Mouse (Mus musculus): ENCODE measurements around the gene Map2k7. TPM values are rescaled to one million over a fixed set of nuclear protein-coding genes. Genes with fewer than 3 reads are reported as not detected.
A peak's percentile ranks its signal among the peaks of the same experiment; 100 is the strongest.

Map2k7 gene
- total RNA-seq, 1 experiment from 2014 or later, result 51.6 TPM

GRCm38 (mm10) chr8:4216791-4217621 lies 21.5 kb upstream of the Map2k7 start, which contains the start of gene Prr36:
TSS of gene Prr36 (minus strand) at chr8:4217459.
- no peak for ATAC-seq (replicated peaks in 1 of 2; ENCODE audit: insufficient read depth in 1 of 2, low FRiP score in 2 of 2, low TSS enrichment in 1 of 2, low read depth in 1 of 2, poor library complexity in 2 of 2, severe bottlenecking in 2 of 2)

- ATAC-seq (replicated peaks in 1 of 2; ENCODE audit: insufficient read depth in 1 of 2, low FRiP score in 2 of 2, low TSS enrichment in 1 of 2, low read depth in 1 of 2, poor library complexity in 2 of 2, severe bottlenecking in 2 of 2), result no peak
Measured at GRCm38 (mm10) chr8:4219617-4220016, 18.9 kb upstream of the Map2k7 start.

GRCm38 (mm10) chr8:4222059-4222458 lies 16.5 kb upstream of the Map2k7 start:
- ATAC-seq (replicated peaks in 1 of 2; ENCODE audit: insufficient read depth in 1 of 2, low FRiP score in 2 of 2, low TSS enrichment in 1 of 2, low read depth in 1 of 2, poor library complexity in 2 of 2, severe bottlenecking in 2 of 2), result no peak

GRCm38 (mm10) chr8:4226323-4226722 lies 12.2 kb upstream of the Map2k7 start:
- peak; percentile 27 to 42; a peak in 1 of 4 replicates for ATAC-seq (replicated peaks in 1 of 2; ENCODE audit: insufficient read depth in 1 of 2, low FRiP score in 2 of 2, low TSS enrichment in 1 of 2, low read depth in 1 of 2, poor library complexity in 2 of 2, severe bottlenecking in 2 of 2)

- ATAC-seq (replicated peaks in 1 of 2; ENCODE audit: insufficient read depth in 1 of 2, low FRiP score in 2 of 2, low TSS enrichment in 1 of 2, low read depth in 1 of 2, poor library complexity in 2 of 2, severe bottlenecking in 2 of 2), result peak; percentile 40 to 59; a peak in 3 of 4 replicates
Measured at GRCm38 (mm10) chr8:4226739-4227347, 11.7 kb upstream of the Map2k7 start, which contains the start of gene Lrrc8e. TSS of gene Lrrc8e (plus strand) at chr8:4226827.

GRCm38 (mm10) chr8:4227919-4228318 lies 10.6 kb upstream of the Map2k7 start:
- ATAC-seq (replicated peaks in 1 of 2; ENCODE audit: insufficient read depth in 1 of 2, low FRiP score in 2 of 2, low TSS enrichment in 1 of 2, low read depth in 1 of 2, poor library complexity in 2 of 2, severe bottlenecking in 2 of 2), result no peak

- ATAC-seq (replicated peaks in 1 of 2; ENCODE audit: insufficient read depth in 1 of 2, low FRiP score in 2 of 2, low TSS enrichment in 1 of 2, low read depth in 1 of 2, poor library complexity in 2 of 2, severe bottlenecking in 2 of 2), result no peak
Measured at GRCm38 (mm10) chr8:4229784-4230183, 8.8 kb upstream of the Map2k7 start.

GRCm38 (mm10) chr8:4230612-4231351 lies 7.8 kb upstream of the Map2k7 start:
- no peak for ATAC-seq (replicated peaks in 1 of 2; ENCODE audit: insufficient read depth in 1 of 2, low FRiP score in 2 of 2, low TSS enrichment in 1 of 2, low read depth in 1 of 2, poor library complexity in 2 of 2, severe bottlenecking in 2 of 2)

- peak in 1 of 2 experiments; percentile 0; a peak in 1 of 4 replicates for ATAC-seq (replicated peaks in 1 of 2; ENCODE audit: insufficient read depth in 1 of 2, low FRiP score in 2 of 2, low TSS enrichment in 1 of 2, low read depth in 1 of 2, poor library complexity in 2 of 2, severe bottlenecking in 2 of 2)
Measured at GRCm38 (mm10) chr8:4237814-4238433, 616 bp upstream of the Map2k7 start.

- peak in 1 of 2 experiments; percentile 8; a peak in 1 of 4 replicates for ATAC-seq (replicated peaks in 1 of 2; ENCODE audit: insufficient read depth in 1 of 2, low FRiP score in 2 of 2, low TSS enrichment in 1 of 2, low read depth in 1 of 2, poor library complexity in 2 of 2, severe bottlenecking in 2 of 2)
Measured at GRCm38 (mm10) chr8:4239193-4239890, 802 bp downstream of the Map2k7 start.

- ATAC-seq (replicated peaks in 1 of 2; ENCODE audit: insufficient read depth in 1 of 2, low FRiP score in 2 of 2, low TSS enrichment in 1 of 2, low read depth in 1 of 2, poor library complexity in 2 of 2, severe bottlenecking in 2 of 2), result no peak
Measured at GRCm38 (mm10) chr8:4245061-4245460, 6.5 kb downstream of the Map2k7 start.

- no peak for ATAC-seq (replicated peaks in 1 of 2; ENCODE audit: insufficient read depth in 1 of 2, low FRiP score in 2 of 2, low TSS enrichment in 1 of 2, low read depth in 1 of 2, poor library complexity in 2 of 2, severe bottlenecking in 2 of 2)
Measured at GRCm38 (mm10) chr8:4245737-4246136, 7.2 kb downstream of the Map2k7 start.

- no peak for ATAC-seq (replicated peaks in 1 of 2; ENCODE audit: insufficient read depth in 1 of 2, low FRiP score in 2 of 2, low TSS enrichment in 1 of 2, low read depth in 1 of 2, poor library complexity in 2 of 2, severe bottlenecking in 2 of 2)
Measured at GRCm38 (mm10) chr8:4247241-4247640, 8.7 kb downstream of the Map2k7 start.

GRCm38 (mm10) chr8:4247951-4248540 lies 9.5 kb downstream of the Map2k7 start, which contains the start of gene Tgfbr3l:
TSS of gene Tgfbr3l (plus strand) at chr8:4248214.
- no peak for ATAC-seq (replicated peaks in 1 of 2; ENCODE audit: insufficient read depth in 1 of 2, low FRiP score in 2 of 2, low TSS enrichment in 1 of 2, low read depth in 1 of 2, poor library complexity in 2 of 2, severe bottlenecking in 2 of 2)

- no peak for ATAC-seq (replicated peaks in 1 of 2; ENCODE audit: insufficient read depth in 1 of 2, low FRiP score in 2 of 2, low TSS enrichment in 1 of 2, low read depth in 1 of 2, poor library complexity in 2 of 2, severe bottlenecking in 2 of 2)
Measured at GRCm38 (mm10) chr8:4249213-4249612, 10.7 kb downstream of the Map2k7 start.

GRCm38 (mm10) chr8:4250306-4250970 lies 11.9 kb downstream of the Map2k7 start:
- ATAC-seq (replicated peaks in 1 of 2; ENCODE audit: insufficient read depth in 1 of 2, low FRiP score in 2 of 2, low TSS enrichment in 1 of 2, low read depth in 1 of 2, poor library complexity in 2 of 2, severe bottlenecking in 2 of 2), result peak; percentile 68 to 80

Data from hematopoietic stem cell, adult 5-6 weeks (primary cell).